Mouse (Mus musculus): ENCODE results near the gene Olfr510. TPM values are rescaled to one million over a fixed set of nuclear protein-coding genes. Genes with fewer than 3 reads are reported as not detected.

Olfr510 gene
- polyA plus RNA-seq (2012; ENCODE audit: low replicate concordance), result not detected in 2 replicates

DNA sequence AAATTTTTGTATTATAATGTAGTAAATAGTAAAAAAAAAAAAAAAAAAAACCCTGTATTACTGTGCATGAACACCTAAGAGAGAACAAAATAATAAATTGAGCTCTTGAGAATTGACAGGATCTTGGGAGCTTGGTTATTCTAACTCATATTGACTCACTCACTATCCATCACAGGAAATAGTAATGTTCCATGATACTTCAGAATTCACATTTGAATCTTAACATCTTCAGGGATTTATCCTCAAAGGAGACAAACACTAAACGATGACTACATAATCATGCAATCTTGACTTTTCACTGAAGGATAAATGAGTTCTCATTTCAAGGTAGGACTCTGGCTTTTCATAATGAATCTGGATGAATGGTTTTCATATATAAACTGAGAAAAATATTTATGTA lies at the start of gene Olfr510:
TSS of gene Olfr510 (plus strand) at position 301 of the 400 bp plus-strand sequence.

GRCm38 (mm10) chr7:108621514-108621913 lies 44.7 kb upstream of the Olfr510 start, which contains the start of gene Olfr507:
Olfr507 (plus strand) TSS chr7:108621814.

GRCm38 (mm10) chr7:108629694-108630093 lies 36.5 kb upstream of the Olfr510 start, which contains the start of gene Olfr508:
Olfr508 (plus strand) TSS chr7:108629994.

GRCm38 (mm10) chr7:108651806-108652205 lies 14.4 kb upstream of the Olfr510 start, which contains the start of gene Olfr509:
Olfr509 (minus strand) TSS chr7:108651906.

DNA sequence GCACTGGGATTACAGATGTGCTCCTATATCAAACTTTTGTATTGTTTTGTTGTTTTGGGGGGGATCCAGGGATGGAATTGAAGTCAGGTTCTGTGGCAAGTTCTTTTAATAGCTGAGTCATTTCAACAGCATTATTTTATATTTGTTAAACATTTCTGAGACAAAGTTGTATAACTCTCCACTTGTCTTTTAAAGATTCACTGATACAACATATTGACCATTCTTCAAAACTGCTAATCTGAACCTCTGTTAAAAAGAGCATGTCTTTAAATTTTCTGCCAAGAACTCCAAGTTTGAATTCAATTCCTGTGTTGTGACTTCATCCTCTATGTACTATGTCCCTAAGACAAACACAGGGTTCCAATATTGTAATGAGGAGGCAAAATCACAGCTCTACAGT lies 46.8 kb downstream of the Olfr510 start, which contains the start of gene Olfr512:
TSS of gene Olfr512 (plus strand) at position 301 of the 400 bp plus-strand sequence.

Other genes starting within 250 kb of the Olfr510 start
- gene Olfr497, start 246.0 kb upstream of the Olfr510 start, polyA plus RNA-seq (2012; ENCODE audit: low replicate concordance), result not detected in 2 replicates
- gene Olfr498, start 201.1 kb upstream of the Olfr510 start, polyA plus RNA-seq (2012; ENCODE audit: low replicate concordance), result not detected in 2 replicates
- not detected in 2 replicates for gene Olfr502, start 141.4 kb upstream of the Olfr510 start, polyA plus RNA-seq (2012; ENCODE audit: low replicate concordance)
- gene Olfr503, start 121.9 kb upstream of the Olfr510 start, polyA plus RNA-seq (2012; ENCODE audit: low replicate concordance), result not detected in 2 replicates
- not detected in 2 replicates for gene Olfr504, start 100.6 kb upstream of the Olfr510 start, polyA plus RNA-seq (2012; ENCODE audit: low replicate concordance)
- not detected in 2 replicates for gene Olfr506, start 55.6 kb upstream of the Olfr510 start, polyA plus RNA-seq (2012; ENCODE audit: low replicate concordance)
- gene Olfr507, start 44.6 kb upstream of the Olfr510 start, polyA plus RNA-seq (2012; ENCODE audit: low replicate concordance), result not detected in 2 replicates
- gene Olfr508, start 36.4 kb upstream of the Olfr510 start, polyA plus RNA-seq (2012; ENCODE audit: low replicate concordance), result not detected in 2 replicates
- gene Olfr509, start 14.5 kb upstream of the Olfr510 start, polyA plus RNA-seq (2012; ENCODE audit: low replicate concordance), result not detected in 2 replicates
- gene Olfr512, start 46.9 kb downstream of the Olfr510 start, polyA plus RNA-seq (2012; ENCODE audit: low replicate concordance), result not detected in 2 replicates
- gene Olfr513, start 84.6 kb downstream of the Olfr510 start, polyA plus RNA-seq (2012; ENCODE audit: low replicate concordance), result not detected in 2 replicates
- not detected in 2 replicates for gene Olfr514, start 159.6 kb downstream of the Olfr510 start, polyA plus RNA-seq (2012; ENCODE audit: low replicate concordance)
- not detected in 2 replicates for gene Olfr516, start 184.1 kb downstream of the Olfr510 start, polyA plus RNA-seq (2012; ENCODE audit: low replicate concordance)
- gene Olfr517, start 206.0 kb downstream of the Olfr510 start, polyA plus RNA-seq (2012; ENCODE audit: low replicate concordance), result not detected in 2 replicates
- gene Olfr518, start 218.6 kb downstream of the Olfr510 start, polyA plus RNA-seq (2012; ENCODE audit: low replicate concordance), result not detected in 2 replicates
- not detected in 2 replicates for gene Olfr519, start 228.0 kb downstream of the Olfr510 start, polyA plus RNA-seq (2012; ENCODE audit: low replicate concordance)

Data from leukemia stem cell, adult 10-12 weeks (primary cell).